Mouse (Mus musculus) intestine, embryonic 16.5 days (tissue): ENCODE data around the gene Dnajc16. TPM values are rescaled to one million over a fixed set of nuclear protein-coding genes. Genes with fewer than 3 reads are reported as not detected.

Experiments
- ATAC-seq: fragments of 200-750 bp; cut with Nextera tagmentation; 2 replicates; pipeline ENCODE4 v1.8.0; 2017; ENCODE audit warnings: moderate TSS enrichment, moderate library complexity
- H3K27ac ChIP-seq: fragments of 300-500 bp; sonication (generic); 2 replicates; pipeline ENCODE4 v1.5.1; 2014; ENCODE audit warnings: mild to moderate bottlenecking, low read length
- H3K27me3 ChIP-seq: fragments of 300-500 bp; sonication (generic); replicated peaks from 2 replicates; pipeline ENCODE4 v1.6.1; 2014; ENCODE audit warnings: low read length, control low read depth, mixed read lengths; ENCODE audit not compliant: control insufficient read depth, insufficient read depth
- H3K36me3 ChIP-seq: fragments of 300-500 bp; sonication (generic); 2 replicates; pipeline ENCODE4 v1.6.1; 2014; ENCODE audit warnings: low read length, control low read depth; ENCODE audit not compliant: control insufficient read depth, insufficient read depth
- H3K4me1 ChIP-seq: fragments of 300-500 bp; sonication (generic); 2 replicates; pipeline ENCODE4 v1.6.1; 2014; ENCODE audit warnings: low read length, control low read depth, mixed read lengths; ENCODE audit not compliant: control insufficient read depth, insufficient read depth
- H3K4me2 ChIP-seq: fragments of 300-500 bp; sonication (generic); 2 replicates; pipeline ENCODE4 v1.6.1; 2014; ENCODE audit warnings: low read depth, low read length, control low read depth
- H3K4me3 ChIP-seq: fragments of 300-500 bp; sonication (generic); 2 replicates; pipeline ENCODE4 v1.5.1; 2014; ENCODE audit warnings: mild to moderate bottlenecking, low read length
- H3K9ac ChIP-seq: fragments of 300-500 bp; sonication (generic); 2 replicates; pipeline ENCODE4 v1.6.1; 2014; ENCODE audit warnings: low read depth, low read length
- H3K9me3 ChIP-seq: fragments of 300-500 bp; sonication (generic); 2 replicates; pipeline ENCODE4 v1.6.1; 2016; ENCODE audit warnings: low read length, control low read depth; ENCODE audit not compliant: control insufficient read depth
- WGBS: fragments of 180-500 bp; shearing (Covaris S2); extraction: QIAGEN DNeasy Blood & Tissue Kit; methylation state at CpG from one replicate; pipeline ENCODE4 v1.1.7; 2014; 5-methylcytosine and 5-hydroxymethylcytosine counted together
- polyA plus RNA-seq: library from polyadenylated mRNA; unstranded; fragments of >200 nt; fragmentation: Nextera tagmentation; extraction: Ambion mirVana; gene quantifications from 2 replicates; pipeline ENCODE4 v1.2.1, GENCODE M21; 2015

The Dnajc16 gene
- polyA plus RNA-seq, 1 experiment from 2014 or later, result 4.3 TPM

DNA sequence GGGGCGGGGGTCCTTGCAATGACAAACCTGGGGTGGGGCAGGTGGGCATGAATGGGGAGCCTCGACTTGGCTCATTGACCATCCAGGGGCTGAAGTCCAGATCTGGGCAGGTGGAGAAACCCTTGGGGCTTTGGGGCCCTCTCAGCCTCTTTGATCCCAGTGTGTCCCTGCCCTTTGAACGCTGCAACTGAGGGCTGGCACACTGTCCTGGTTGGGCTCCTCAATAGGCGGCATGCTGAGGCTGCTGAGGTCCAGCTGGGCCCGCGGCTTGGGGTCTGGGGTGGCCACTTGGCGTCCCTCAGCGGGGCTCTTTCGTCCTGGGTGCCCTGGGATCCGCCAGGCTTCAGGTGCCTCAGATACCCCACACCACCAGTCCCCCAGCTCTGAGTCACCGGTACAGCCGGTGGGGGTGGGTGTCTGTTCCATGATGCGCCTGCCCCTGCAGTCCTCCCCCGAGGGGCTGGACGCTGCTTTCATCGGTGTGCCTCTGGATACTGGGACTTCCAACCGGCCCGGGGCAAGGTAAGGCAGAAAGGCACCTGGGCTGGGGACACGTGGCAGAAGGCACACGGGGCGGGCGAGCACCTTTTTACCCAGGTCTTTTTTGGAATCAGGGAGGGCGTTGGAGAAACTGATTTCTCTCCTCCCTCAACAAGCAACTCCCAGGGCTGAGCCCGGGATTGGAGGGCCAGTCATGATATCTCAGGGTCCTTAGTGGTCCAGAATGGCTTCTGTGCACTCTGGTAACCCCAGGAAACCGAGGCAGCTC, 44.0 kb downstream of the Dnajc16 start, which contains the start of gene Agmat:
Gene Agmat (plus strand): TSS at position 95 of the 769 bp plus-strand sequence.
- Histone ChIP-seq H3K9ac (peak within 1 kb of the TSS; percentile 72), H3K4me1 (peaks cover 5% of the 10 kb centered on the region; the same call in 1 of the 2 replicates), H3K9me3 (no peaks in the 10 kb centered on the region), H3K27ac (peak within 1 kb of the TSS; percentile 57), H3K27me3 (no peaks in the 10 kb centered on the region), H3K36me3 (no peaks in the 10 kb centered on the region), H3K4me3 (peak within 1 kb of the TSS; percentile 51), H3K4me2 (peak within 1 kb of the TSS; percentile 44)
- WGBS, result 20% methylated on average over 25 of the region's 25 CpGs
- ATAC-seq, result peak; percentile 79

- Histone ChIP-seq H3K9me3 (no peaks in the 10 kb centered on the region), H3K4me2 (no peak overlapping the region), H3K36me3 (no peaks in the 10 kb centered on the region), H3K4me3 (no peak overlapping the region), H3K4me1 (no peaks in the 10 kb centered on the region), H3K9ac (no peak overlapping the region), H3K27ac (peak overlapping the region; percentile 55), H3K27me3 (no peaks in the 10 kb centered on the region)
- no peak for ATAC-seq
- 90% methylated on average over 4 of the region's 4 CpGs for WGBS
These were observed 48.4 kb downstream of the Dnajc16 start for GRCm38 (mm10) chr4:141742381-141742780.

- ATAC-seq, result peak; percentile 92
- peak overlapping the region; percentile 55 for H3K27ac ChIP-seq
- no peaks in the 10 kb centered on the region for H3K9me3 ChIP-seq
- H3K4me1 ChIP-seq, result no peaks in the 10 kb centered on the region
- H3K27me3 ChIP-seq, result no peaks in the 10 kb centered on the region
- WGBS, result 43% methylated on average over 9 of the region's 9 CpGs
- no peak overlapping the region for H3K9ac ChIP-seq
- no peak overlapping the region for H3K4me2 ChIP-seq
- no peaks in the 10 kb centered on the region for H3K36me3 ChIP-seq
- H3K4me3 ChIP-seq, result no peak overlapping the region
These were observed 48.9 kb downstream of the Dnajc16 start for GRCm38 (mm10) chr4:141741856-141742255.

DNA sequence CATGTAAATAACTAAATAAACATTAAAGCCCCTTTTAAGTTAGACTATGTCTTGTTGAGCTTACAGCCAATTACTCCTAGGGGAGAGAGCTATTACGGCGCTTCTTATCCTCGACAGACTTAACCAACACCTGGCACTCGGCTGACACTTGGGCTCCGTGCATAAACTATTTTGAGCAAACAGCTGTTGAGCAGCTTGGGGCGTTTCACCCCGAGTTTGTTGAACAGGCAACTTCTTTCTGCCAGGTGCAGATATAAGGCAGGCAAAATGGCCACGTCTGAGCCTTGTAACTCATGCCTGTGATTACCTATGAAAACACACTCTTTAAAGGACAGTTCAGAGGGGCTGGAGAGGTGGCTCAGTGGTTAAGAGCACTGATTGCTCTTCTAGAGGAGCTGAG, 52.7 kb downstream of the Dnajc16 start:
- H3K27ac ChIP-seq, result no peak overlapping the region
- no peaks in the 10 kb centered on the region for H3K9me3 ChIP-seq
- no peak for ATAC-seq
- no peak overlapping the region for H3K4me2 ChIP-seq
- 68% methylated on average over 8 of the region's 8 CpGs for WGBS
- no peak overlapping the region for H3K9ac ChIP-seq
- H3K27me3 ChIP-seq, result no peaks in the 10 kb centered on the region
- H3K36me3 ChIP-seq, result no peaks in the 10 kb centered on the region
- H3K4me1 ChIP-seq, result peaks cover 8% of the 10 kb centered on the region; the same call in 1 of the 2 replicates
- no peak overlapping the region for H3K4me3 ChIP-seq

DNA sequence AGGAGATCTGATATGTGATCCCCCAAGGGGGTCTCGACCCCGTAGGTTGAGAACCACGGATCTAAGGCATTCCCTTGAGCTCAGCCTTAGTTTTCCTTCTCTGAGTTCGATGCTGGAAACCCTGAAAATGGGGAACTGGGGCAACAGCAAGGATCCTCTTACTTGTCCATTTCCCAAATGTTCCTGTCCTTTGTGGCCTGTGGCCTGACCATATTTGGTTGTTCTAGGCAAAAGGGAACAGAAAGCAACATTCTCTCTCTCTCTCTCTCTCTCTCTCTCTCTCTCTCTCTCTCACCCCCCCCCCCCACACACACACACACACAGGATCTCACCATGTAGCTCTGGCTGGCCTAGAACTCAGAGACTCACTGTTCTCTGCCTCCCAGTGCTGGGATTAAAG, 53.9 kb downstream of the Dnajc16 start:
- no peaks in the 10 kb centered on the region for H3K9me3 ChIP-seq
- H3K4me2 ChIP-seq, result no peak overlapping the region
- 67% methylated on average over 4 of the region's 4 CpGs for WGBS
- no peaks in the 10 kb centered on the region for H3K27me3 ChIP-seq
- ATAC-seq, result no peak
- H3K4me3 ChIP-seq, result no peak overlapping the region
- H3K36me3 ChIP-seq, result no peaks in the 10 kb centered on the region
- no peak overlapping the region for H3K9ac ChIP-seq
- peaks cover 8% of the 10 kb centered on the region; the same call in 1 of the 2 replicates for H3K4me1 ChIP-seq
- no peak overlapping the region for H3K27ac ChIP-seq

- H3K4me1 ChIP-seq, result peaks cover 13% of the 10 kb centered on the region; the same call in 1 of the 2 replicates
- peak overlapping the region; percentile 62 for H3K4me2 ChIP-seq
- H3K9ac ChIP-seq, result no peak overlapping the region
- H3K27me3 ChIP-seq, result no peaks in the 10 kb centered on the region
- 22% methylated on average over 9 of the region's 9 CpGs for WGBS
- peak overlapping the region; percentile 45 for H3K4me3 ChIP-seq
- no peaks in the 10 kb centered on the region for H3K36me3 ChIP-seq
- no peaks in the 10 kb centered on the region for H3K9me3 ChIP-seq
- peak overlapping the region; percentile 49; the same call in 1 of the 2 replicates for H3K27ac ChIP-seq
- ATAC-seq, result no peak
These were observed 55.5 kb downstream of the Dnajc16 start for GRCm38 (mm10) chr4:141735206-141735560.

GRCm38 (mm10) chr4:141734446-141735205, 56.1 kb downstream of the Dnajc16 start:
- Histone ChIP-seq H3K27me3 (no peaks in the 10 kb centered on the region), H3K36me3 (no peaks in the 10 kb centered on the region), H3K9ac (peak overlapping the region; percentile 61), H3K4me2 (peak overlapping the region; percentile 62), H3K4me1 (peaks cover 18% of the 10 kb centered on the region; the same call in 1 of the 2 replicates), H3K4me3 (peak overlapping the region; percentile 45), H3K9me3 (no peaks in the 10 kb centered on the region), H3K27ac (peak overlapping the region; percentile 86)
- ATAC-seq, result peak; percentile 91
- 5% methylated on average over 24 of the region's 24 CpGs for WGBS

GRCm38 (mm10) chr4:141731766-141732165, 59.0 kb downstream of the Dnajc16 start:
- no peaks in the 10 kb centered on the region for H3K27me3 ChIP-seq
- no peak overlapping the region for H3K4me2 ChIP-seq
- ATAC-seq, result peak; percentile 78
- H3K27ac ChIP-seq, result peak overlapping the region; percentile 75
- peaks cover 24% of the 10 kb centered on the region; the same call in 1 of the 2 replicates for H3K4me1 ChIP-seq
- H3K9ac ChIP-seq, result no peak overlapping the region
- H3K4me3 ChIP-seq, result no peak overlapping the region
- no peaks in the 10 kb centered on the region for H3K36me3 ChIP-seq
- H3K9me3 ChIP-seq, result no peaks in the 10 kb centered on the region
- WGBS, result 53% methylated on average over 5 of the region's 5 CpGs

DNA sequence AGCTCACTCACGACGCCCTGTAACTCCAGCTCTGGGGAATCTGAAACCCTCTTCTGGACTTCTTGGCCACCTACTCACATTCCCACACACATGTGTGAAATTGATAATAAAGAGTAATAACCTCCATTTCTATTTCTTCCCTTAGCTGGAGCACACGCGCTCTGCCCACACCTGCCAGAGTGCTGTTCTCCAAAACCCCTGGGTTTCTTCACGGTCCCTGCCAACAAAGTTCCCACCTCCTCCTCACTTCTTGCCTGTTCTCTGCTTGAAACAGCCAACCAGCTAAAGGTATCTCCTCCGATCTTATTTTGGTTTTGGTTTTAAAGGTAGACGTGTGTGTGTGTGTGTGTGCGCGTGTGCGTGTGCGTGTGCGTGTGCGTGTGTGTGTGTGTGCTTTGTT, 60.3 kb downstream of the Dnajc16 start:
- Histone ChIP-seq H3K4me1 (peaks cover 28% of the 10 kb centered on the region; the same call in 1 of the 2 replicates), H3K27me3 (no peaks in the 10 kb centered on the region), H3K27ac (no peak overlapping the region), H3K36me3 (no peaks in the 10 kb centered on the region), H3K9ac (no peak overlapping the region), H3K9me3 (no peaks in the 10 kb centered on the region), H3K4me2 (no peak overlapping the region), H3K4me3 (no peak overlapping the region)
- WGBS, result 82% methylated on average over 13 of the region's 13 CpGs
- no peak for ATAC-seq
